Mouse (Mus musculus): Measurements from ENCODE around the gene Wfdc10. TPM values are rescaled to one million over a fixed set of nuclear protein-coding genes. Genes with fewer than 3 reads are reported as not detected.

The Wfdc10 gene
- total RNA-seq, 2 experiments from 2014 or later = 0.76 TPM; not detected in 1

GRCm38 (mm10) chr2:164700959-164701358 lies 45.1 kb downstream of the Wfdc10 start:
- no peak for DNase-seq (ENCODE audit: low spot score in 2 of 2)

- DNase-seq (ENCODE audit: low spot score in 2 of 2) = no peak
Measured at GRCm38 (mm10) chr2:164701761-164702160, 45.9 kb downstream of the Wfdc10 start.

- no peak for DNase-seq (ENCODE audit: low spot score in 2 of 2)
Measured at GRCm38 (mm10) chr2:164704235-164704634, 48.4 kb downstream of the Wfdc10 start.

- no peak for DNase-seq (ENCODE audit: low spot score in 2 of 2)
Measured at GRCm38 (mm10) chr2:164705328-164705727, 49.5 kb downstream of the Wfdc10 start.

- DNase-seq (ENCODE audit: low spot score in 2 of 2) = no peak
Measured at GRCm38 (mm10) chr2:164705991-164706390, 50.1 kb downstream of the Wfdc10 start.

Other genes starting within 250 kb of the Wfdc10 start
- 10 to 100 TPM; 75.2 to 93.9 TPM for gene Sdc4, start 212.2 kb upstream of the Wfdc10 start, total RNA-seq (2021)
- 10 to 100 TPM; 34.7 to 35.0 TPM for gene Sys1, start 199.1 kb upstream of the Wfdc10 start, total RNA-seq (2021)
- 1 to 10 TPM in 1 of 2 experiments, under 1 TPM in 1; 0.48 to 3.0 TPM for gene Gm20458, start 195.1 kb upstream of the Wfdc10 start, total RNA-seq (2021)
- gene Trp53tg5, start 182.3 kb upstream of the Wfdc10 start, total RNA-seq (2021) = not detected
- 10 to 100 TPM; 10.9 to 17.1 TPM for gene Dbndd2, start 169.9 kb upstream of the Wfdc10 start, total RNA-seq (2021)
- 100 to 1,000 TPM; 133 to 134 TPM for gene Pigt, start 158.5 kb upstream of the Wfdc10 start, total RNA-seq (2021)
- 10 to 100 TPM in 1 of 2 experiments, 1 to 10 TPM in 1; 1.9 to 49.1 TPM for gene Wfdc2, start 93.6 kb upstream of the Wfdc10 start, total RNA-seq (2021)
- not detected for gene Spint3, start 82.6 kb upstream of the Wfdc10 start, total RNA-seq (2021)
- 1 to 10 TPM in 1 of 2 experiments, under 1 TPM in 1; 0.48 to 1.2 TPM for gene Wfdc6a, start 70.6 kb upstream of the Wfdc10 start, total RNA-seq (2021)
- gene Eppin, start 62.5 kb upstream of the Wfdc10 start, total RNA-seq (2021) = not detected
- not detected for gene Wfdc6b, start 42.5 kb upstream of the Wfdc10 start, total RNA-seq (2021)
- under 1 TPM; 0.20 to 0.39 TPM for gene Wfdc8, start 42.4 kb upstream of the Wfdc10 start, total RNA-seq (2021)
- gene Wfdc16, start 17.2 kb upstream of the Wfdc10 start, total RNA-seq (2021) = not detected
- not detected for gene Wfdc9, start 537 bp downstream of the Wfdc10 start, total RNA-seq (2021)
- gene Wfdc11, start 18.0 kb downstream of the Wfdc10 start, total RNA-seq (2021) = not detected
- not detected for gene Wfdc13, start 29.1 kb downstream of the Wfdc10 start, total RNA-seq (2021)
- not detected for gene Spint4, start 42.5 kb downstream of the Wfdc10 start, total RNA-seq (2021)
- not detected for gene Spint5, start 59.3 kb downstream of the Wfdc10 start, total RNA-seq (2021)
- under 1 TPM; 0.90 to 0.92 TPM for gene Wfdc3, start 89.9 kb downstream of the Wfdc10 start, total RNA-seq (2021)
- 10 to 100 TPM; 50.1 to 54.2 TPM for gene Dnttip1, start 89.9 kb downstream of the Wfdc10 start, total RNA-seq (2021)
- 10 to 100 TPM; 48.4 to 64.6 TPM for gene Ube2c, start 113.9 kb downstream of the Wfdc10 start, total RNA-seq (2021)
- gene Tnnc2, start 123.9 kb downstream of the Wfdc10 start, total RNA-seq (2021) = 100 to 1,000 TPM in 1 of 2 experiments, 10 to 100 TPM in 1; 94.0 to 231 TPM
- 10 to 100 TPM; 40.5 to 42.9 TPM for gene Snx21, start 129.8 kb downstream of the Wfdc10 start, total RNA-seq (2021)
- gene Acot8, start 148.8 kb downstream of the Wfdc10 start, total RNA-seq (2021) = 10 to 100 TPM; 30.1 to 31.3 TPM
- 1 to 10 TPM; 3.8 to 4.5 TPM for gene Zswim3, start 149.1 kb downstream of the Wfdc10 start, total RNA-seq (2021)
- 10 to 100 TPM; 10.7 to 11.0 TPM for gene Zswim1, start 166.6 kb downstream of the Wfdc10 start, total RNA-seq (2021)
- gene Spata25, start 172.5 kb downstream of the Wfdc10 start, total RNA-seq (2021) = 1 to 10 TPM in 1 of 2 experiments, under 1 TPM in 1; 0.76 to 1.7 TPM
- gene Ctsa, start 176.8 kb downstream of the Wfdc10 start, total RNA-seq (2021) = 100 to 1,000 TPM; 140 to 158 TPM
- 1 to 10 TPM; 5.4 to 7.4 TPM for gene Neurl2, start 177.4 kb downstream of the Wfdc10 start, total RNA-seq (2021)
- 10 to 100 TPM; 25.7 to 28.9 TPM for gene Pltp, start 201.7 kb downstream of the Wfdc10 start, total RNA-seq (2021)
- gene Pcif1, start 223.3 kb downstream of the Wfdc10 start, total RNA-seq (2021) = 10 to 100 TPM; 78.8 to 80.7 TPM